Mouse (Mus musculus): ENCODE measurements around the gene Hba-a1. TPM values are rescaled to one million over a fixed set of nuclear protein-coding genes. Genes with fewer than 3 reads are reported as not detected.

Hba-a1 gene
- polyA plus RNA-seq, 1 experiment from 2014 or later = 405 TPM

DNA sequence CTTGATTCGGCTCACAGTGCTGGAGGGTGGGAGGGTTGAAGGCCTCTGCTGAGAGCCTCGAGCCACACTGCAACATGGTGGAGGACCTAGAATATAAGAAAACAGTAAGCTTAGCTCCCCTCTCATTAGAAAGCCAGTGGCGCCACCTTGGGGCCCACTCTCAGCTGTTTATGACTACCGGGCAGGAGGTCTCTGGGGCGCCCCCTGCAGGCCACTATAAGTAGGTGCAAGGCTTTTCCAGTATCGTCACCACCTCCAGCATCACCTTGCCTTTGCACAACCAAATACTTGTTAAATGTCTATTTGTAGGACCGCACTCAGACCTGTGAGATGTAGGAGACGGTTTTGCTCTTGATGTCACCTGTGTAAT is 37.9 kb downstream of the Hba-a1 start:
- Histone ChIP-seq H3K4me2 (replicated peaks; ENCODE audit: low read depth) (no peak overlapping the region), H3K27ac (ENCODE audit: low read depth, low read length) (no peak overlapping the region), H3K27me3 (replicated peaks; ENCODE audit: control insufficient read depth, insufficient read depth, low read length) (no peaks in the 10 kb centered on the region), H3K9ac (ENCODE audit: low read depth, low read length) (no peak overlapping the region), H3K4me3 (ENCODE audit: low read depth, low read length) (no peak overlapping the region), H3K36me3 (ENCODE audit: control insufficient read depth, insufficient read depth) (no peaks in the 10 kb centered on the region), H3K4me1 (replicated peaks; ENCODE audit: control insufficient read depth, insufficient read depth, low read length) (no peaks in the 10 kb centered on the region), H3K9me3 (ENCODE audit: control insufficient read depth) (no peaks in the 10 kb centered on the region)
- peak; percentile 92 for TF ChIP-seq CTCF (IDR thresholded peaks at IDR 0.05; ENCODE audit: low read depth)
- 0 out of 2 replicates have a peak, but pooled peaks have one; percentile 19 for ATAC-seq
- WGBS = 43% methylated on average over 8 of the region's 8 CpGs

DNA sequence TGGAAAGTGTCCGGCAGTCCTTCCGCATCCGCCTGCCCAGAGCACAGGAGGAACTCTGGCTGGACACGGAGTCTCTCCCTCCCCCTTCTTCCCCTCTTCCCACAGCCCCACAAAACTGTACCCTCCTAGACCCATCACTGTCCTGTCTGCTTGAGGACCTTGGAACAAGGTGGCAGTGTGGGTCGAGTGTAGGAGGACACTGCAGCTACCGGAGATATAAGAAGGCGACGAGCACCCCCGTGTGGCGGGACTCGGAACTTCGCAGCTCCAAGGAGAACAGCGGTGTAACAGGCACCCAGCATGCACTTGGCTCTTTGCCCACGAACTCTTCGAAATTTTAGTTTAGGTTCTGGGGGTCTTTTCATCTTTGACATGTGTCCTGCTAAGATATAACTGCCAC is 41.3 kb downstream of the Hba-a1 start:
- Histone ChIP-seq H3K36me3 (ENCODE audit: control insufficient read depth, insufficient read depth) (no peaks in the 10 kb centered on the region), H3K4me1 (replicated peaks; ENCODE audit: control insufficient read depth, insufficient read depth, low read length) (no peaks in the 10 kb centered on the region), H3K9me3 (ENCODE audit: control insufficient read depth) (no peaks in the 10 kb centered on the region), H3K9ac (ENCODE audit: low read depth, low read length) (0 out of 2 replicates have a peak overlapping the region, but pooled peaks have one; percentile 3), H3K4me3 (ENCODE audit: low read depth, low read length) (peak overlapping the region; percentile 21; the same call in 1 of the 2 replicates), H3K27ac (ENCODE audit: low read depth, low read length) (no peak overlapping the region), H3K4me2 (replicated peaks; ENCODE audit: low read depth) (peak overlapping the region; percentile 59), H3K27me3 (replicated peaks; ENCODE audit: control insufficient read depth, insufficient read depth, low read length) (no peaks in the 10 kb centered on the region)
- TF ChIP-seq CTCF (IDR thresholded peaks at IDR 0.05; ENCODE audit: low read depth) = peak; percentile 93
- WGBS = 14% methylated on average over 15 of the region's 15 CpGs
- ATAC-seq = peak; percentile 72

DNA sequence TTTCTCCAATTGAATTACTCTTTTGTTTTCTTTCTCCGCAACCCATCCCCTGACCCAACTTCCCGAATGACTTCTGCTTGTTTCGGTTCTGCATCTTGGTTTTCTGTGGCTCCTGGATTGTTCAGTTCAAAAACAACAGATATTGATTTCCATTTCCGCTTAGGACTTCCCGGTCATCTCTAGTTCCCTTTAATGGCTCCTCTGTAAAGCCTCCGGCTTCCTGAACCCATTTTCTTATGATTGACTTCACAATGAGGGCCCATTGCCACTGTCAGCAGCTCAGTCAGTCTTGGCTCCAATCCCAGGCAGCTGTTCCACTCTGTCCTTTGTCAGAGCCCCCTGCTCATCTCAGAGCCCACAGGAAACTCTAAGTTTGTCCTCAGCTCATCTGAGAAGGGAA is 47.8 kb downstream of the Hba-a1 start:
- H3K4me2 ChIP-seq (replicated peaks; ENCODE audit: low read depth) = no peak overlapping the region
- no peak overlapping the region for H3K27ac ChIP-seq (ENCODE audit: low read depth, low read length)
- no peak for TF ChIP-seq CTCF (IDR thresholded peaks at IDR 0.05; ENCODE audit: low read depth)
- no peaks in the 10 kb centered on the region for H3K9me3 ChIP-seq (ENCODE audit: control insufficient read depth)
- H3K36me3 ChIP-seq (ENCODE audit: control insufficient read depth, insufficient read depth) = no peaks in the 10 kb centered on the region
- no peak for ATAC-seq
- no peaks in the 10 kb centered on the region for H3K4me1 ChIP-seq (replicated peaks; ENCODE audit: control insufficient read depth, insufficient read depth, low read length)
- H3K9ac ChIP-seq (ENCODE audit: low read depth, low read length) = no peak overlapping the region
- H3K27me3 ChIP-seq (replicated peaks; ENCODE audit: control insufficient read depth, insufficient read depth, low read length) = no peaks in the 10 kb centered on the region
- WGBS = 53% methylated on average over 6 of the region's 6 CpGs
- no peak overlapping the region for H3K4me3 ChIP-seq (ENCODE audit: low read depth, low read length)

DNA sequence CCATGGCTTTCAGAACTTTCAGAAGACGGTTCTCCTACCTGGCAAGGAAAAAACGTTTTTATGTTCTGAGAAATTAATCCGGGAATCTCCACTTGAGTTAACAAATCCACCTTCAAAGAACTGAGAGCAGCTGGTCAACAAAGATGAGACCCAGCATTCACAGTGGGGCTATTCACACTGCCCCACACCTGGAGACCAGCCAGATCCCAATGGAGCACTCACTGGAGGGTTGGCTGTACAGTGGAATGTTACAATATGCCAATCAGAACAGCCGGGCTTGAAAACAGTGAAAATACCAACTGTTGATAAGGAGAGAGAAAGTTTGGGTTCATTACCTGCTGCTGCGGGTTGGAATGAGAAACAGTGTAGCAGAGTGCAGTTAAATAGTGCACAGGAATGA is 48.5 kb downstream of the Hba-a1 start:
- H3K4me3 ChIP-seq (ENCODE audit: low read depth, low read length) = no peak overlapping the region
- no peak for ATAC-seq

DNA sequence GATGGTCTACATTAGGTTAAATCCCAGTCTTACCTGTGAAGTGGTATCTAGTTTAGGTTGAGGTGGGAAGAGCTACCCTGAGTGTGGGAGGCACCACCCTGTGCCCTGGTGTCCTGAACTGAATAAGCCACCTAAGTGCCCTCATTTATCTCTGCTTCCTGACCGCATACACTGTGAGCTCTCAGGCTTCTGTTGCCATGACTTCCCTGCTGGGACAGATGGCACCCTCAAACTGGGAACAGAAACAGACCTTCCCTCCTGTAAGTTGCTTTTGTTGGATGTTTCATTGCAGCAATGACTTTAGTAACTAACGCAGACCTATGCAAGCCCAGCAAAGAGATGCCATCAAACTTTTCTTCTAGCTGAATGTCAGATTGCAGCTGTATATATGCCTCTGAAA is 49.9 kb downstream of the Hba-a1 start:
- Histone ChIP-seq H3K27ac (ENCODE audit: low read depth, low read length) (no peak overlapping the region), H3K27me3 (replicated peaks; ENCODE audit: control insufficient read depth, insufficient read depth, low read length) (no peaks in the 10 kb centered on the region), H3K9ac (ENCODE audit: low read depth, low read length) (no peak overlapping the region), H3K9me3 (ENCODE audit: control insufficient read depth) (0 out of 2 replicates have a peak, but pooled peaks cover 3% of the 10 kb centered on the region), H3K4me3 (ENCODE audit: low read depth, low read length) (no peak overlapping the region), H3K36me3 (ENCODE audit: control insufficient read depth, insufficient read depth) (no peaks in the 10 kb centered on the region), H3K4me1 (replicated peaks; ENCODE audit: control insufficient read depth, insufficient read depth, low read length) (no peaks in the 10 kb centered on the region), H3K4me2 (replicated peaks; ENCODE audit: low read depth) (no peak overlapping the region)
- 76% methylated on average over 2 of the region's 2 CpGs for WGBS
- no peak for ATAC-seq
- TF ChIP-seq CTCF (IDR thresholded peaks at IDR 0.05; ENCODE audit: low read depth) = no peak

More for the DNA sequence above, 48.5 kb downstream of the Hba-a1 start:
- H3K27me3 ChIP-seq (replicated peaks; ENCODE audit: control insufficient read depth, insufficient read depth, low read length) = no peaks in the 10 kb centered on the region
- 49% methylated on average over 5 of the region's 5 CpGs for WGBS
- no peak for TF ChIP-seq CTCF (IDR thresholded peaks at IDR 0.05; ENCODE audit: low read depth)
- H3K36me3 ChIP-seq (ENCODE audit: control insufficient read depth, insufficient read depth) = no peaks in the 10 kb centered on the region
- H3K4me1 ChIP-seq (replicated peaks; ENCODE audit: control insufficient read depth, insufficient read depth, low read length) = no peaks in the 10 kb centered on the region
- no peak overlapping the region for H3K9ac ChIP-seq (ENCODE audit: low read depth, low read length)
- no peaks in the 10 kb centered on the region for H3K9me3 ChIP-seq (ENCODE audit: control insufficient read depth)
- H3K4me2 ChIP-seq (replicated peaks; ENCODE audit: low read depth) = no peak overlapping the region
- H3K27ac ChIP-seq (ENCODE audit: low read depth, low read length) = no peak overlapping the region

Other genes starting within 250 kb of the Hba-a1 start
- gene Il9r, start 83.2 kb upstream of the Hba-a1 start, polyA plus RNA-seq (2015; fragmentation: Nextera tagmentation; extraction: Ambion mirVana) = not detected in 2 replicates
- 27.0 and 28.0 TPM in 2 replicates for gene Snrnp25, start 78.1 kb upstream of the Hba-a1 start, polyA plus RNA-seq (2015; fragmentation: Nextera tagmentation; extraction: Ambion mirVana)
- 20.7 and 26.1 TPM in 2 replicates for gene Rhbdf1, start 61.2 kb upstream of the Hba-a1 start, polyA plus RNA-seq (2015; fragmentation: Nextera tagmentation; extraction: Ambion mirVana)
- gene Mpg, start 57.0 kb upstream of the Hba-a1 start, polyA plus RNA-seq (2015; fragmentation: Nextera tagmentation; extraction: Ambion mirVana) = 19.2 and 20.9 TPM in 2 replicates
- gene Nprl3, start 15.8 kb upstream of the Hba-a1 start, polyA plus RNA-seq (2015; fragmentation: Nextera tagmentation; extraction: Ambion mirVana) = 19.8 and 20.7 TPM in 2 replicates
- gene Hba-x, start 7.1 kb upstream of the Hba-a1 start, polyA plus RNA-seq (2015; fragmentation: Nextera tagmentation; extraction: Ambion mirVana) = 0.23 TPM in 1 of 2 replicates, not detected in the other
- gene Hbq1b, start 3.5 kb downstream of the Hba-a1 start, polyA plus RNA-seq (2015; fragmentation: Nextera tagmentation; extraction: Ambion mirVana) = not detected in 2 replicates
- 860 and 1,295 TPM in 2 replicates for gene Hba-a2, start 13.0 kb downstream of the Hba-a1 start, polyA plus RNA-seq (2015; fragmentation: Nextera tagmentation; extraction: Ambion mirVana)
- 0.21 TPM in 1 of 2 replicates, not detected in the other for gene Hbq1a, start 16.6 kb downstream of the Hba-a1 start, polyA plus RNA-seq (2015; fragmentation: Nextera tagmentation; extraction: Ambion mirVana)
- 3.2 TPM in 2 replicates for gene Sh3pxd2b, start 64.3 kb downstream of the Hba-a1 start, polyA plus RNA-seq (2015; fragmentation: Nextera tagmentation; extraction: Ambion mirVana)
- 7.1 and 7.9 TPM in 2 replicates for gene Ubtd2, start 171.9 kb downstream of the Hba-a1 start, polyA plus RNA-seq (2015; fragmentation: Nextera tagmentation; extraction: Ambion mirVana)
- 0.21 and 0.58 TPM in 2 replicates for gene Efcab9, start 248.6 kb downstream of the Hba-a1 start, polyA plus RNA-seq (2015; fragmentation: Nextera tagmentation; extraction: Ambion mirVana)
- 2.6 and 2.7 TPM in 2 replicates for gene Stk10, start 249.8 kb downstream of the Hba-a1 start, polyA plus RNA-seq (2015; fragmentation: Nextera tagmentation; extraction: Ambion mirVana)

All from intestine, postnatal 0 days (tissue).